Mouse (Mus musculus) retina, adult 2 months (tissue): ENCODE results near the gene Lrp2.
"Not testable (repeated sequence)": the region's sequence is repeated elsewhere in the genome, so short reads cannot be mapped to it uniquely, and the experiment has no call there.

ENCODE experiments used
- DNase-seq: peaks from one replicate; pipeline ENCODE4 v3.0.0-alpha.2; 2012; ENCODE audit warnings: low read depth, low spot score

Gene Lrp2

DNA sequence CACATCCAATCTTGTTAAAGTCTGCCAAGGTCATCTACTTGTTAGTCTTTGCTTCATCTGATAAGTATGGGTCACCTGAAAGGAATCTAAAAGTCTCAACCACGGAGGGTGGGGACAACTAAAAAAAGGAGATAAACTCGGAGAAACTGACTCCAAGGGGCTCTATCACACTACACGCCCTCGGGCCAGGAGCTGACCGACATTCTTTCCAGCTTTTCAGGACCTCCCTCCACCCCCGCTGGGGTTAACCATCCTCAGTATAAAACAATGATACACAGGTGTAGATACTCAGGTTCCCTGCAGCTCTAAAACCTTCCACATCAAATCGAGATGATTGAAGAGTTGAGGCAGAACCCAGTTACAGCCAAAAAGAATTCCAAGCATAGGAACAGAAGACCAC lies 3.0 kb downstream of the Lrp2 start:
- DNase-seq: no peak

DNA sequence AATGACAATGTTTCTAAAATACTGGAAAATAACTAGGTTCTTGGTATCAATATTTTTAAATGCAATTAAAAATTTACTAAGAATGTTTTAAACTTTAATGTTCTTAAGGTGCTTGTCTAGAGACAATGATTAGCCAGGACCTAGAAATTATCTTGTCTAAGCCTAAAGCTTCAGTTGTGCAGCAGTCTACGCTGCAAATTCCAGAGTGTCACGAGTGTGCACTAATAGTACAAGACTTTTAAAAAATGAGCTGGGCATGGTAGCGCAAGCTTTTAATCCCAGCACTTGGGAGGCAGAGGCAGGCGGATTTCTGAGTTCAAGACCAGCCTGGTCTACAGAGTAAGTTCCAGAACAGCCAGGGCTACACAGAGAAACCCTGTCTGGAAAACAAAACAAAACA lies 3.8 kb downstream of the Lrp2 start:
- not testable (repeated sequence) for DNase-seq

DNA sequence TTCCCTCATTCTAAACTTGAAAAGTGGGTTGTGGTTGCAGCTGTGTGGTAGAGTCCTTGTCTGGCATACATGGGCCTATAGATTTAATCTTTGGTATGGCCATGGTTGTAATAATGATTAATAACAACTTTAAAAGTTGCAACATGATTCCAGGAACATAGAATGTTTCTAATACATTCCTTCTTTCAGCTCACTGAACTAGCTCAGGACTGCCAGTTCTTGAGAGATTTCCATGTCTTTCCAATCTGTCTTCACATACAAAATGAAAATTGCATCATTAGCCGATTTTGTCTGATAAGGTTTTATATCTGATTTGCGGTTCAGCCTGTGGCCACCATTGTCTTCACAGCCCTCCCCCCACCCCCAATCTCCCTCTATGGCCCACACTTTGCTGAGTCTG lies 5.8 kb downstream of the Lrp2 start:
- no peak for DNase-seq

DNA sequence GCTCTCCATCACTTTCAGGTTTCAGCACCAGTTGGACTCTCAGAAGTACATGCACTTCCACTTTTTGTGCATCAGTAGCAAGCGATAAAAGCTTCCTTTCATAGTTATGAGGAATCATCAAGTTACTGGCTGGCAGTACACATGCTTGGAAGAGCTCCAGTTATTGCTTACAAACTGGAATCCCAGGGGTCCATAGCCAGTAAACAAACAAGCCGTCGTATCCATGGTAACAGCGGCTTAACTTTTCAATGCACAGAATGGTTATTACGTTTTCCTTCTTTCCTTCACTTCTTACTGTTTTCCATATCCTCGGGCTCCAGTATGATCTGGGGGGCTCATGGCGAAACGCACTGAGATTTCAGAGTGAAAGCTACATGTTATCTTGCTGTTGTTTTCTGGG lies 7.7 kb downstream of the Lrp2 start:
- DNase-seq: no peak

DNA sequence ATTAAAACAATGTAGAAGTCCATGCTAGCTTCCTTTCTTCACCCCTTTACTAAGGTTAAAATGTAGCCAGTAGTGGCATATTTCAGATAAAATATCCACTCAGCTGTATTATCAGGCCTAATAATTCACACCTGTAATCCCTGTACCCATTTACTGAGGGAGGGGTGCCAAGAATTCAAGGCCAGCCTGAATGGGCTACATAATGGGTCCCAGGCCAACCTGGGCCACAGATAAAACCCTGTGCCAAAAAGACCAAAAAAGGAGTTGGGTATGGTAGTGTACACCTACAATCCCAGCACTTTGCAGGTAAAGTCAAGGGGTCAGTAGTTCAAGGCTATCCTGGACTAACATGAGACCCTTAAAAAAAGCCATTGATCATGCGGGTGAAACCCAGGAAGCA lies 9.3 kb downstream of the Lrp2 start:
- no peak for DNase-seq

DNA sequence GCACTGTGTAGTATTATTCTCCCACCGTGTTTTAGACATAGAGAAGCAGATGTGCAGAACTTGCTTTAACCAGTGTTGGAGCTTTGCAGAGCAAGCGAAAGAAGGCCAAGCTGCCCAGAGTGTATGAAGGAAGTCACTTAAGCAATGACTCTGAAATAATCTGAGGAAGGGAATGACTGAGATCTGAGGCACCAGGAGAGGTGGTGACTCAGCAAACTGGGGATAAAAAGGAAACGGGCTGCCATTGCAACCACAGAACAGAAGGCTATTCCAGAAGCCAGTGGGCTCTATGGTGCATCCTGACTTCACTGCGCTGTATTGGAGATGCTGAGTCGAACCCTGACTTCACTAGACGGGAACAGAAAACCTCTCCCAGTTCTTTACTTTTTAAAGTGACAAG lies 10.9 kb downstream of the Lrp2 start:
- DNase-seq: no peak

DNA sequence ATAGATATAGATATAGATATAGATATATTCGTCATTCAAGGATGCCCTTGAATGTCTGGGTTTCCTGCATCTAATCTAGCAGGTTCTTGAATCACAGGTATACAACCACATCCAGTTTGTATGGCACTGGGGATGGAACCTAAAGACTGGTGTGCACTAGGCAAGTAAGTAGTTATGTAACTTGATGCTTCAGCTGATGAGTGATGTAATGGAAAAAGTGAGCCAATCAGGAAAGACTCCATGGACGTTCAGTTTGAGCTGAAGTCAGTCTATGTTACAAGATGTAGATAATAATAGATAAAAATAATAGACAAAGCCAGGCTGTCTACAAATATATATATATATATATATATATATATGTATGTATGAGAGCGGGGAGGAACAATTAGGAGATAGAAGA lies 11.6 kb downstream of the Lrp2 start:
- no peak for DNase-seq

DNA sequence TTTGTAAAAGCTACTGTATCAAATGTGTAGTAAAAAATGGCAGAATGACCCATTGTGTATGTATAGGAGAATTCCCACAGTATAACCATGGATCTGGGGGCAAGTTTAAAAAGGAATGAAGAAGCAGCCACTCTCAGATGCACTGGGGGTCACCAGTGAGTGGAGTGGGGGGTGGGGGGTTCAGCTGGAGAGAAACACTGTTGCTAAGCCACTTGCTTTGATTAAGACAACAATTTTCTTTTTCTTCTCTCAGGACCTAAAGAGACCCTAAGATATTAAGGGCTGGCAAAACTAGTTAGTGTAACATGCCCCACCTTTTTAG lies 12.2 kb downstream of the Lrp2 start:
- DNase-seq: no peak

DNA sequence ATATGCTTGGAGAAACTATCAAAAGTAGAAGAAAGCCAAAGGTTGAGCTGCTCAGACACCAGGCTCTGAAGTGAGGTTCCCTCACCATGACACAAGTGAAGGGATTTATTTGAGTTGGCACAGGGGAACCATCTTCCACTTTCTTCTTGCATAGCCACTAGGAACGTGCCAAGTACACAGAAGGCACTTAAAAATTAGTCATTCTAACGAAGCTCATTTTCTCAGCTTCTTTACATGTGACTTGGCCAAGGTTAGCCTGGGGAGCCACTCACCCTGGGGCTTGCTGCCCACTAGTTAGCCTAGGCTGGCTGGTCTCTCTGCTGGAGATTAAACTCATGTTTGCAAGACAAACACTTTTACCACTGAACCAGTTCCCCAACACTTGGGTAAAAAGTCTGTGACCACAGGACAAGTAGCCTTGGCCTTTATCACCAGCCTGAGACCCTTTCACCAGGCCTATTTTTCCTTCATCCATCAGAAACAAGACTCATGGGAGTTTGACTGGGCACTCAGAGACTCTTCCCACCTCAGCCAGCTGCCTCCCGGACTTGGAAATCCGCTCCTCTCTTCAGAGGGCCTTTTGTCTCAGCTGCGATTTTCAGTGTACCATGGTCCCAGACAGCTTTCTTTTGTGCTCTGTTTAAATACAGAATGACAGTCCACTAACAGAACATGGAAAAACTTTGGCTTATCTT lies 12.7 kb downstream of the Lrp2 start:
- no peak for DNase-seq

DNA sequence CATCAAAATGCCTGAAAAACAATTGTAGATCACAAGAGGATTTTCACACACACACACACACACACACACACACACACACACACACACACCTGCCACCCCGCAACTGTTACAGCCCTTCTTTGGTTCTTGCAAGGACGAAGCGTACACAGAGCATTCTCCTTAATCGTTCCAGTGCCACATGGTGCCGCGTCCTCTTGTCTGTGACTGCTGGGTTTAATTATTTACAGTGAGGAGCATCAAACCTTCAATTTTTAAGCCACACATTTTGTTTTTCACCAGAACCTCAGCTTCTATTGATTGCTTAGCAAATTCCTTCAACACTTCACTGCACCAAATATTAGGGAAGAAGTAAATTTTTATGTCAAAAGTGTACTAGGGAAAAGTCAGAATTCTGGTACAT lies 15.3 kb downstream of the Lrp2 start:
- no peak for DNase-seq

DNA sequence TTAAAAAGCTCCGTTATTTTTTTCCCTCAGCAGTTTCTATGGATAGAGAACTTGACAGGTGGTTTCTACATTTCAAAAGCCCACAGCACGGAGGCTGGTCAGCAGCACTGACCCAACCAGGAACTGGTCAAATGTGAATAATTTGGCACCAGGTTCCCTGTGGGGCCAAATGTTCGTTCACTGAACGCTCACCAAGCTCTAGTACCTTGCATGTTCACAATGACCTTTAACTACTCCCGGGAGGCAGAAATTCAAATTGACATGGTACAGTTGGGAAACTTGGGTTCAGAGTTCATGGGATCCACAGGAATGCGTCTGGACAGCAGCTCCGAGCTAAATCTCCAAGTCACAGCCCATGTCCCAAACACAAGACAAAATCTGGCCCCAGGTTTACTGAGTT lies 19.6 kb downstream of the Lrp2 start:
- DNase-seq: no peak

DNA sequence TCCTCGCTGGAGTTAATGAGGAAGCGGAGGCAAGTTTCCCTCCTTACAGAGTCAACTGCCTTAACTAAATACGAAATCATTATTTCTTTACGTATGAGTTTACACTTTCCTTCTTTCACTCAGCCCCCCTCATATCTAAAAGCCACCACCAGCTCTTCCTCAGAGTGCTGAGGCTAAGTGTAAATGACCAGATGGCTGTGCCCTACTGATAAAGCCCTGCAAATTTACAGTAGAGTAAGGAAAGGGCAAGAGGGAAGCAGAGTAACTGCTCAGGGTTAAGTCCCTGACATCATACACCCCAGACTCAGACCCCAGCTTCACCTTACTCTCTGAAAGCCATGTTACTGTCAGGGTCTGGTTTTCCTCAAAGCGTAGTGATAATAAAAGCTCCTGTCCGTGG lies 22.4 kb downstream of the Lrp2 start:
- DNase-seq: no peak

DNA sequence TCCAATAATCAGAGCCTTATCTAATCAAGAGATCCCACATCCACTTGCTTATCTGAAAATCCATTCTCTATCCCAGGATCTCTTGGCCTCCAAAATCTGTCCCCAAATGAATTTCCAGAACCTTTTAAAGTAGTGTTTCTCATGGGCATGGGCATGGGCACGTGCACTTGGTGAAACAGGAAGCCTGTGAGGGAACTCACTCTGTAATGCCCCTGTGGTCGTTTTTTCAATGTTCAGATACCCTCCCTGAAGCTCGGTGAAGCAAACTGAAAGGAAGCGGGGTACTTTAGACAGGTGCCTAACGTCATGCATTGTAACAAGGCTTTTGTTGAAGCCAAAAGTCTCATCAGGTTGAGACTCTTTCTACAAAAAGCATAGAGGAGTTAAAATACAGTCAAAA lies 23.1 kb downstream of the Lrp2 start:
- DNase-seq: no peak

DNA sequence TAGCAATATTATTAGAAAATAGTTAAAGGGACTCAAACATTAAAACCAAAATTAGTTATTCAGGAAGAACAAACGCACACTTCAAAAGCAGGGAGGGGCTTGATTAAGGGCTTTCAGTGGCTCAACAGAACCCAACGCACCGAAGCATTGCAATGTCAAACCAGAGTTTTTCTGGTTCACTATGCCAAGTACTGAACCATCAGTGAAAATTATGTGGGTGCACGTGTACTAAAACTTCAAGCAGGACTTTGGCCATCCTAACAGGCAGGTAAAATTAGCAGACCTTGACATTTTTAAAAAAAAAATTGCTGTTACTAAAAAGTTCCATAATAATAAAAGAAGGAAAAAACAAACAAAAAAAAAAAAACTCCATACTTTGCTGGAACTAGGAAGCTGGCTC lies 25.6 kb downstream of the Lrp2 start:
- DNase-seq: no peak

DNA sequence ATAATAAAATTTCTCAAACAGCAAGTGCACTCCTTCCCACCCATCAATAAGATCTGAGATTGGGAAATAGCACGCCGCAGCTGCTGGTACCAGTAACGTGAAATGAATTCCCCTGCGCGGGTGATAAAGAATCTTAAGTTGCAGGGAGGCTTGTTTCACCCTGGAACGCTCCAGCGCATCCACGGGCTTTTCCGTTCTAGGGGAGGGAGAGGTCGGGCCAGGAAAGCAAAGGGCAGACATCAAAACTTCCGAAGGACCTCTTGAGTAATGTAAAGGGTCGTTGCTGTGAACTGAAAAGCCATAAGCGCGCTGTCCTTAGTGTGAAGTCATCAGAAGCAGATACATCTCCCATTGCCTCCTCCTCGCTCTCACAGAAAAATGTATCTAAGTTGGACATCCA lies 26.5 kb downstream of the Lrp2 start:
- DNase-seq: no peak

DNA sequence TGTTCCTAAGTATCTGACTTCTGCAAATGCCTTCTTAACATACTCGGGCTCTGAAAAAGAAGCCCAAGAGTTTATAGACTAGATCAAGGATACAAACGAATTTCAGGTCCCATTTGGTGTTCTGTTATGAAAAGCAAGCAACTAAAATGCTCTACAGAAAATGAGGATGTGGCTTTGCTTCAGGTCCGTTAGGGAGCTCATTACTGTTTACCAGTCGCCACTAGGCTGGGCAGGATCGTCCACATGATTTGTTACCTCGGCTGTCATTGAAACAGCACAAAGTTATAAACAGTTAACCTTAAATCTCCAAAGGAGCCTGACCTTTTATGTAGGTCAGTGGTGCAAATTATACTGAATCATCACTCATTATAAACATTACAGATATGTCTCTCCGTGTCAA lies 29.2 kb downstream of the Lrp2 start:
- no peak for DNase-seq

DNA sequence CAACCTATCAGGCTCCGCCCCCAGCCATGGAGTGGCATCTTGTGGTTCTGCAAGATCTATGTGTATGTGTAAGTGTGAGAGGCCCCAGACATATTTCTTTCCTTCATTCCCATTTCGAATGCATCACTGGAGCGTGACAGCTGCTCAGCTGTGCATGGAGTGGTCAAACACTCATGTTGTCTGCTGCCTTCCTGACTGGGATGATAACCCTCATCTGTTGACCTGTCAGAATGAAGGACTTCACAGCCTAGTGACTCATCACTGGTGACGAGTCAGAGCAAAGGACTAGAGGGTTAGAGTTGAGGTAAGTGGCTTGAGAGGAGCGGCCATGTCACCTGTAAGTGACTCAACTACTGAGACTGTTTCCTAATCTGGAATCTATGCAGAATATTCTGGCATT lies 34.2 kb downstream of the Lrp2 start:
- no peak for DNase-seq

DNA sequence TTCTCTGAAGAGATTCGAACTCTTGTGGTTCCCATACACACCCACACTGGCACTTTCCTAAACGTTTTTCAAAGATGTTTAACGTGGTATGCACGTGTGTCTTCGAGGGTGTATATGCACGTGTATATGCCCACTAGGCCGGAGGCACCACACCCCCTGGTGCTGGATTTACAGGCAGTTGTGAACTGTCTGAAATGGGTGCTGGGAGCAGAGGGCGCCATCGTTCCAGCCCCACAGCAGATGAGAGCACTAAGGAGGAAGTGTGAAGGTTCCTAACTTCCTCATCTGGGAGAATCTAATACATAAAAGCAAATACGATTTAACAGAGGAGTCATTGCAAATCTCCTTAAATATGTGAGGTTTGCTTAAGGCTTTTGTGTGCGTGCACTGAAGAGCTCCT lies 39.0 kb downstream of the Lrp2 start:
- DNase-seq: no peak

DNA sequence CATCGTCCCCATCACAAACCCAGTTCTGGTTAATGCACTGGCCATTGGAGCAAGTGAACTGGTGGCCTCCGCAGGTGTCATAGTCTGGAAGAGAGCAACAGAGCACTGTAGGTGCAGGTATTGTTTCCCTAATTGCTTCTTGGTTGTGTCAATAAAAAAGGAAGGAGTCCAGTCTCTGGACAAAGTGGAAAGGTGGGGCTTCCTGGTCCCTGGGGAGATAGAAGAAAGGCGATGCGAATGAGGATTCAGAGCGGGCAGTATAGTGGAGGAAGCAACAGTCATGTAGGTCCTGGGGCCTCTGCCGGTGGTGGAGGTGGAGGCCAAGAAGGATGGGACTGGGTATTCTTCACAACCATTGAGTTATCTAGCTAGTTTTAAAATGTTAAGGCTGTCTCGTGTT lies 49.8 kb downstream of the Lrp2 start:
- DNase-seq: no peak

DNA sequence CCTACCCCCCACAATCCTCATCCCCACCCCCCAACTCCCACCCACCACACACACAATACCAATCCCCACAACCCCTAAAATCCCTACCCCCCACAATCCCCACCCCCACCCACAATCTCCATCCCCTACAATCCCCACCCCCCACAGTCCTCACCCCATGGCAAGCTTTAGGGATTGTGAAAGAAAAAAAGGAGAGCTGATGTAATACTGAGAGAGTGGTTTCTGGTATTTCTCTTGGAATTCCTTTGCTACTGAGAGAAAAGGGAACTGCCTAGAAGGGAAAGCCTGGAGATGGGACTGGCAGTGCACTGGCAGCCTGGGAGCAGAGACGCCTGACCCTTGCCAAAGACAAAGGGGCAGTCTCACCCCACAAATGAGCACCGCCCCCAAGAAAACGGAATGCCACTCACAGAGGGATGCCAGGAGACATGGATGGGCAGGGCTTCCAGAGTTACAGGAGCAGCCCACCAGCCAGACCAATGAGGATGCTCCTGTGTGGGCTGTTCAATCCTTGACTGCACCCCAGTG lies 54.3 kb downstream of the Lrp2 start:
- DNase-seq: no peak

DNA sequence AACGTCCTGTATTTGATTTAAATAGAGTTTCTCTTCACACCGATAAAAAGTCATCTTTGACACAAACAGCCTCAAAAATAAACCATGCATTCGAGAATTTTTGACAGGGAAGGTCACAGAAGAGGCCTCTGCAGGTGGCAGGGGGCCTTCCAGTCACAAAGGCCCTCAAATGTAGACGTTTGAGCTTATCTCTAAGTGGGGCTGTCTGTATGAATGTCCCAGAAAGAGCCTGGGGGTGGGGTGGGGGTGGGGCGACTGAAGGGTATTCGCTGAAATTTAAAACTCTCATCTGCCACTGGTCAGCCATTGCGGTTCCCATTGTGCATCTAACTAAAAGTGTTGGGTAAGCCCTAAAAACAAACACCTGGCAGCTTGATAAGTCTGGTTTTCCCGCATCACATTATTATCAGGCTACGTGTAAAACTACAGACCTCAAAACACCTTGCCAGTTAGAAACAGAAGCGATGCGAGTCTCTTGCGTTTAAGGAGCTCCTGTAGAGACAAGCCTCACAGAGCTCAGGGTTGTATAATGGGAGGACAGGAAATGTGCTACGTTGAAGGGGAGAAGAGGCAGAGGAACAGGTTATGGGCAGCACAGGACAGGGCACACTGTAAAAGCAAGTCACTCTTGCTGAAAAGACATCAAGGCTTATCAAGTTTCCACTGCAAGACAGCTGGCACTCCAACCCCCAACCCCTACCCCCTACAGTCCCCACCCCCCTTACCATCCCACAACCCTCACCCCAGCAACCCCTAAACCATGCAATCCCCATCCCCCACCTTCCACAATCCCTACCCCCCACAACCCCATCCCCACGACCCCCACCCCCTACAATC lies 55.0 kb downstream of the Lrp2 start:
- DNase-seq: no peak

DNA sequence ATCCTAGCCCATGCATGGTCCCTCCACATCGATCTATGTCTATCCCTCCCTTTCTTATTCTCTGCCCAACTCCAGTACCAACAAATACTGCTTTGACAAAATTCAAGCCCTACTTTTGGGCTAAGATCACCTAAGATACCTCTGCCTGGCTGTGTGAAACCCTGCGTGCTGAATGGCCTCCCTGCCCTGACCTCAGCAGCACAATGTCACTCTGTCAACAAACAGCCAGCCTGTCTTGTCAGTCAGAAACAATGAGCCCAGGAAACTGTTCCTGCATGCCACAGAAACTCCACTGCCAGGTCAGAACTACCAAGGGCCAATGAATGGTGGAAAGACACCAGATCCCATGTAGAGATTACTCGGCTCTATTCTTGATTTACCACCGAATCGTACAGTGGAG lies 55.7 kb downstream of the Lrp2 start:
- no peak for DNase-seq

DNA sequence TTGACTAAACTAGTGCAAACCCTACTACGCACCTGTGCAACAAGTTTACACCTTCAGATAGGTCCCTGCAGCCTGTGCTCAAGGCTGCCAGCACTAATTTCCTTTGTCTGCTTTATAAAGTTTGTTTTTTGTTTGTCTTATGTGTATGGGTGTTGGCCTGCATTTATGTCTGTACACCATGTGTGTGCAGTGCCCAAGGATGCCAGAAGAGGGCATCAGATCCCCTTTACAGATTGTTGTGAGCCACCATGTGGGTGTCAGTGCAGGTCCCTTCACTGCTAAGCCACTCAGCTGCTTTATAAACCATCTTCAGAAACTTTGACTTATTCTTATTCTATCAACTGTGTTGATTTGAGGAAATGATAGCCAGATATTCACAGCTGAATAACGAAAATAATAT lies 65.6 kb downstream of the Lrp2 start:
- no peak for DNase-seq
